Mouse (Mus musculus): ENCODE data around the gene Pdlim5. TPM values are rescaled to one million over a fixed set of nuclear protein-coding genes. Genes with fewer than 3 reads are reported as not detected.

Gene Pdlim5
- total RNA-seq, 2 experiments from 2014 or later: 4.4 to 6.5 TPM

DNA sequence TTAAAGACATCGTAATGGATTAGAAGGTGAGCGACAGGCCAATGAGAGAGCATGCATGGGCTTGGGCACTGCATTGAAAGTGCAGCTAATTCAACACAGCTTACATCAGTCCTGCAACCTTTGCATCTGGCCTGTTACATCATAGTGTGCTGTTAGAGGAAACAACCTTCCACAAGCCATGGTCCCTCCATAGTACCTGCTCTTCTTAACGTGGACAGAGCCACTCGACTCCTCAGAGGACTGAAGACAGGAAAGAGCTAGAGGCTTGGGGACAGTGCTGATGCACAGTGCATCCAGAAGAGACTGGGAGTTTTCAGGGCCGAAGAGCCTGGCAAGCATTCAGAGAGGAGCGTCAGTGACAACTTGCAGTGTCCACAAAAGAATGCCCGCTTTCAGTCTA is 113.8 kb downstream of the Pdlim5 start:
- no peak for ATAC-seq (replicated peaks; ENCODE audit: low FRiP score, poor library complexity, severe bottlenecking)

- ATAC-seq (replicated peaks; ENCODE audit: low FRiP score, poor library complexity, severe bottlenecking): no peak
Observed at GRCm38 (mm10) chr3:142281093-142281445, 114.4 kb downstream of the Pdlim5 start.

DNA sequence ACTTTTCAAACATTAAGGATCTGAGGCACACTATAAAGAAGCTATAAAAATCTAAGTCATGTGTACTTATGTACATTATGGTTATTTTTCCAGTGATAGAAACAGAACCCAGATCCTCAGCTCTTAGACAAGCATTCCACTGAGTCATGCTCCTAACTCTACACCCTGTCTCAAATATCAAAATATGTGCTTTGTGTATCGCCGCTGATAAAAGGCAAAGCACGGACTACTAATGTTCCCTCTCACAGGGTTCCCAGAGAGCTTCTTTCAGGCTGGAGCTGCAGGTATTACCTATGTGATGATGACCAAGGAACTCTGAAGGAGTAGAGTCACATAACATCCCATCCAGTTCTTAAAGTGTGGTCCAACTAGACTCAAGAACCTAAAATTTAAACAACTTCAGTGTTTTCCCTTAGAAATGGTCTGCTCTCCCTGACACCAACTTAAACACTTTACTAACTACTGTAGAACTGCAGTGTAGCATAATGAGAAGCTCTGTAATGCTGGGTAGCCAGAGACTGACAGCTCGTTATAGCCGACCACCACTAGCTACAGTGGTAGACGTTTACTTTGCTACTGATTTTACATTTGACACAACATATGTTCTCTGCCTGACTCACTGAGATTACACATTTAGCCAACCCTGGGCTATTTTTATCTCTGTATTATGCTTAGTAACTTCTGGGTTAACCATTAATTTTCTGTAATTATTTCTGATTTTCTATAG is 115.0 kb downstream of the Pdlim5 start:
- ATAC-seq (replicated peaks; ENCODE audit: low FRiP score, poor library complexity, severe bottlenecking): no peak

- ATAC-seq (replicated peaks; ENCODE audit: low FRiP score, poor library complexity, severe bottlenecking): no peak
Observed at GRCm38 (mm10) chr3:142279011-142279410, 116.5 kb downstream of the Pdlim5 start.

DNA sequence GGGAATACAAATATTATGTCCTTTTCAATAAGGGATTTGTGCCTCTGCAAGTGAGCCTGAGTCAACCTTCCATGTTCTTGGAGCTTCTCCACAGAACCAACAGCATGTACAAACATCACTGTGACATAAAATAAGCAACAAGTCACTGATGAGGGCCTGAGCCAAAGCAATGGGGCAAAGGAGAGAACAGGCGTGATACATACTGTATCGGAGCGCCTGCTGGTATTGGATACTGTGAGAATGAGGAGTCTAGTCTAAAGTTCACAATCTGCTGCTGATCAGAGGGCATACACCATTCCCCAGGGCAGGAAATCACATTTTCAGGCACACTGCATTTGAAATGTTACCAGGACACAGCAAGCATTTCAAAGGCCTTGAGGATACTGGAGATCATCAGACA is 119.0 kb downstream of the Pdlim5 start:
- ATAC-seq (replicated peaks; ENCODE audit: low FRiP score, poor library complexity, severe bottlenecking): no peak

- no peak for ATAC-seq (replicated peaks; ENCODE audit: low FRiP score, poor library complexity, severe bottlenecking)
Observed at GRCm38 (mm10) chr3:142274993-142275392, 120.5 kb downstream of the Pdlim5 start.

DNA sequence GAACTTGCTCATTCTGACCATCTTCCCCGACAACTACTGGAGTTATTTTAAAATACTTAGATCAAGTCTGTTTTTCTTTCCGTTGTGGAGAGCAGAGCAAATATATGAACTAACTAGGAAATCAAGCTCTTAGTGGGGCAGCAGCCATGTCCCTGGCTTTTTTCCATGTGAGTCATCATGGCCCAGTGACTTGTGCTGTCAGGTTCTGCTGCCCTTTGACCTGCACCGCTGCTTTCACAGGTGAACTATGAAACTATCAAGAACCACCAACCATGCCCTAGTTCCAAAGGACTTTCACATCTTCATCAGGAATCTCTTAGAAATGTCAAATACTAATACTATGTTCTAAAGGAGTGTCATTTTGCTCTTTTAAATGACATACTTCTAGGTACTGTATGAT is 121.0 kb downstream of the Pdlim5 start:
- no peak for ATAC-seq (replicated peaks; ENCODE audit: low FRiP score, poor library complexity, severe bottlenecking)

- ATAC-seq (replicated peaks; ENCODE audit: low FRiP score, poor library complexity, severe bottlenecking): no peak
Observed at GRCm38 (mm10) chr3:142273265-142273664, 122.2 kb downstream of the Pdlim5 start.

GRCm38 (mm10) chr3:142256371-142256770 is 139.1 kb downstream of the Pdlim5 start:
- ATAC-seq (replicated peaks; ENCODE audit: low FRiP score, poor library complexity, severe bottlenecking): no peak

DNA sequence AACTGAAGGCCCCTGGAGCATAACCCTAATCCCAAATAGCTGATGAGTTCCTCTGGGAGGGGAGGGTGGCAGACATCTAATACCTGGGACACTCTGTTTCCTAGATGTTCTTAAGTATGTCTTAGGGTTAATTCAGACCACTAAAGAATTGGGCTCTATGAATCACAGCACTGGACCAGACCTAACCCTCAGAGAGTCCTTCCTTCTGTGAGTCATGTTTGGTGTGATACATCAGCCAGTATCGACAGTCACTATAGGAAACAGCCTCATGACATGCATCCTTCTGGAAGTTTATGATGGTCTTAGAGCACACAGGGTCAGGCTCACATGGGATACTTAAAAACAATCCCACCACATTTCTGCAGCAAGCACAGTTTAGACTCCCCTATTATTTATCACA is 143.4 kb downstream of the Pdlim5 start:
- no peak for ATAC-seq (replicated peaks; ENCODE audit: low FRiP score, poor library complexity, severe bottlenecking)

DNA sequence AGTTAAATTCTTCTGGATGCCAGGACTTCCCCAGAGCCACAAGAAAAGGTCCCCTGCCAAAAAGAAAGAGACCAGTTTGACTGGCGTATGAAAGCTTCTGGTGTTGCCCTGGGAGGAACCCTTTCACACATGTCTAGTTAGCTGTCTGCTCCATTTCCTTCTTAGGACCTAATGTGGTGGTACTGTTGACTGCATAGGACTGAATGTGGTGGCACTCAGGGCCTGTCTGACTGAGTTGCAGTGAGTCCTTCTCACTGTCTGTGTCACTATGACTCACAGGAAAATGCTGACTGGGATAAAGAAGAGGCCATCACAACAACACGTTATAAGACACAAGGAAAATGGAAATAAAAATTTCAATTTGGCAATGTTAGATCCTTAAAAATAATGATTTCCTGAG is 146.0 kb downstream of the Pdlim5 start:
- no peak for ATAC-seq (replicated peaks; ENCODE audit: low FRiP score, poor library complexity, severe bottlenecking)

DNA sequence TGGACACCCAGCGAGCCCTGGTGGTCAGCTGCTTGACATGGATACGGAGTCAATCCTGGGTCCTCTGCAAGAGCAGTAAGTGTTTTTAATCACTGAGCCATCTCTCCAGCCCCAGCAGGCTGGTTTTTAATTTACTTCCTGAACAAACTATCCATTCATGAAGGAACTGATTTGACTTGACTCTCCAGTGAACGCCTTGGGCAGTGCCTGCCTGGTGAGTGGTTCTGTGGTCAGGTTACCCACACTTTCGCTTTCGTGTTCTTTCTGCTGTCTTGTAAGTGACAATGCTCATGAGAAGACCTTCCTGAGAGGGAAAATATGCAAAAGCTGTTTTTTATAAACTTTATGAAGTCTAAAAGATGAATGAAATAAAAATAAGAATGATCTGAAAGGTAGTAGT is 152.2 kb downstream of the Pdlim5 start:
- no peak for ATAC-seq (replicated peaks; ENCODE audit: low FRiP score, poor library complexity, severe bottlenecking)

- ATAC-seq (replicated peaks; ENCODE audit: low FRiP score, poor library complexity, severe bottlenecking): no peak
Observed at GRCm38 (mm10) chr3:142239298-142239697, 156.2 kb downstream of the Pdlim5 start.

- no peak for ATAC-seq (replicated peaks; ENCODE audit: low FRiP score, poor library complexity, severe bottlenecking)
Observed at GRCm38 (mm10) chr3:142238260-142239046, 157.0 kb downstream of the Pdlim5 start.

- ATAC-seq (replicated peaks; ENCODE audit: low FRiP score, poor library complexity, severe bottlenecking): no peak
Observed at GRCm38 (mm10) chr3:142237621-142238020, 157.9 kb downstream of the Pdlim5 start.

GRCm38 (mm10) chr3:142233606-142234465 is 161.7 kb downstream of the Pdlim5 start:
- no peak for ATAC-seq (replicated peaks; ENCODE audit: low FRiP score, poor library complexity, severe bottlenecking)

- no peak for ATAC-seq (replicated peaks; ENCODE audit: low FRiP score, poor library complexity, severe bottlenecking)
Observed at GRCm38 (mm10) chr3:142228665-142229064, 166.8 kb downstream of the Pdlim5 start.

GRCm38 (mm10) chr3:142222471-142223103 is 172.9 kb downstream of the Pdlim5 start:
- ATAC-seq (replicated peaks; ENCODE audit: low FRiP score, poor library complexity, severe bottlenecking): no peak

DNA sequence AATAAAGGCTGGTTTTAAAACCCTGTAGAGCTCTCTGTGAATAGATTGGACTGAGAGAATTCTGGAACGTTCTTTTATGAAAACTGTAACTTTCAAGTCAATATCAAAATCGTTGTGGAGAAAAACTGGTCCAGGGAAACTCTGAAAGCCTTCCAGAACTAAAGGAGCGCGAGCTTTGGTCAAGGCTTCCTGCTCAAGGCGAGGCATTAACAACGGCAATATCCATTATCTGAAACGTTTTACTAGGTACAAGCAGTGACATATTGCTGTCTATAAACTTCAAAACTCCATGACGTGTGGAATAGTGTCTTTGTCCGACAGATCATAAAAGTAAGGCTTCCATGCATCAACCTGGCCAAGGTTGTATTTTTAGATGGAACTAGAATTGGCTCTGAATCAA is 175.6 kb downstream of the Pdlim5 start:
- no peak for ATAC-seq (replicated peaks; ENCODE audit: low FRiP score, poor library complexity, severe bottlenecking)

GRCm38 (mm10) chr3:142212821-142213220 is 182.7 kb downstream of the Pdlim5 start:
- ATAC-seq (replicated peaks; ENCODE audit: low FRiP score, poor library complexity, severe bottlenecking): no peak
